Mouse (Mus musculus) lung, adult 2 months (tissue): ENCODE measurements around the gene Gm21961.

Experiments used
- CTCF ChIP-seq: fragments of 200-500 bp; IDR thresholded peaks from 2 replicates; pipeline ENCODE4 v1.5.1; 2011; ENCODE audit warnings: mild to moderate bottlenecking, low read length, control low read depth; ENCODE audit not compliant: insufficient read depth
- POLR2A ChIP-seq: fragments of 200-500 bp; IDR thresholded peaks from 2 replicates; pipeline ENCODE4 v1.6.1; 2011; ENCODE audit warnings: low read depth, mild to moderate bottlenecking, control low read depth, low read length, borderline replicate concordance; ENCODE audit errors: extremely low read depth

GRCm38 (mm10) chr15:65017971-65018370 lies 3.3 kb upstream of the Gm21961 start:
- TF ChIP-seq CTCF (no peak), POLR2A (no peak)
